Mouse (Mus musculus): Measurements from ENCODE around the gene Scaf4.

DNA sequence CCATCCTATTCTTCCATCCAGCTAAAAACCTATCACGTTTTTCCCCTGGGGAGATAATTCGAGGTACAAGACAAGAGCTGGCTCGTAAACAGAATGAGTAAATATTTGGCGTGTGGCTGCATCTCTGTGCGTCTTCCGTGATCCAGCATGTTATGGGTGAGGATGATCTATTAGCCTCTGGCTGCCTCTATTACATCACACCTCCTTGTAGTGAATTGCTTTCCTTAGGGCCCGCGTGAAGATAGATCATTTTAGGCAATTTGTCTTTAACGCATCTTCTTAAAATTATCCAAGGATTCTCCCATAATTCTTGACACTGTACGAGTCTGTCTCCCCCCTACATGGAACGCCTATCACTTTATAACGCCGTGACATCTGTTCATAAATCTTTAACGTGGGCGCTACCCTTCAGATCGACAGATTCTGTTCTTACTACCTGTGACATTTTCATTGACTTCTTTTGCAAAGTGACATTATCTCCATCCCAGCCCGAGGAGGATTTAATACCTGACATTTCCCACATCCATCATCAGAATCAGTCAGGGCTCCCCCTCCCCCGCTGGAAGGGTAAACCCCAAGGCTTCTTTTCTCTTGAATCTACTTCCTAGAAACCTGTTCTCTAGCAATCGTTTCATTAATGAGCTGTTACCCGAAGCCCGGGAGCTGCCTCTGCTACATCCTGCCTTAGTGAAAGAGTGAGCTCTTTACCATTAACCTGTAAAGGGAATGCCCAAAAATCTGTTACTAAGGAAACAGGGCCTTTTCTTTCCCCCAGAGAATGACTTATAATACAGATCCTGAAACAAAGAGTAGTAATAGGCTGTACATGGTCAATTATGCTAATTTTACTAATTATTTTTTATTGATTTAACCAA lies 14.4 kb upstream of the Scaf4 start:
- TF ChIP-seq CEBPB (IDR thresholded peaks at IDR 0.05; ENCODE audit: insufficient read depth, poor library complexity, severe bottlenecking), result no peak
- TF ChIP-seq POLR2A (IDR thresholded peaks at IDR 0.05; ENCODE audit: insufficient read length, low read depth), result no peak

Measured in myocyte (in vitro differentiated cells).